Mouse (Mus musculus): ENCODE measurements around the gene Gm45837. TPM values are rescaled to one million over a fixed set of nuclear protein-coding genes. Genes with fewer than 3 reads are reported as not detected.

Gm45837 gene
- polyA plus RNA-seq, 1 experiment, result not detected

- WGBS, result 93% methylated on average over 7 of the region's 7 CpGs
- DNase-seq, result no peak
- no peaks in the 10 kb centered on the region for H3K4me1 ChIP-seq (replicated peaks; ENCODE audit: control insufficient read depth, insufficient read depth, low read length)
- H3K27me3 ChIP-seq (ENCODE audit: control insufficient read depth, insufficient read depth, low read length), result no peaks in the 10 kb centered on the region
- TF ChIP-seq POLR2A (IDR thresholded peaks at IDR 0.05; ENCODE audit: control insufficient read depth, extremely low read depth, insufficient read depth, low read length, poor library complexity), result no peak
- TF ChIP-seq CTCF (IDR thresholded peaks at IDR 0.05; ENCODE audit: borderline replicate concordance, control insufficient read depth, extremely low read depth, insufficient read depth, low read length, poor library complexity), result no peak
- no peak overlapping the region for H3K27ac ChIP-seq (ENCODE audit: control insufficient read depth, insufficient read depth, low read length)
- H3K4me3 ChIP-seq (ENCODE audit: control insufficient read depth, insufficient read depth, low read length), result no peak overlapping the region
- no peaks in the 10 kb centered on the region for H3K36me3 ChIP-seq (ENCODE audit: control insufficient read depth, insufficient read depth, low read length)
These were observed 41.0 kb upstream of the Gm45837 start for GRCm38 (mm10) chr7:101369666-101370065.

DNA sequence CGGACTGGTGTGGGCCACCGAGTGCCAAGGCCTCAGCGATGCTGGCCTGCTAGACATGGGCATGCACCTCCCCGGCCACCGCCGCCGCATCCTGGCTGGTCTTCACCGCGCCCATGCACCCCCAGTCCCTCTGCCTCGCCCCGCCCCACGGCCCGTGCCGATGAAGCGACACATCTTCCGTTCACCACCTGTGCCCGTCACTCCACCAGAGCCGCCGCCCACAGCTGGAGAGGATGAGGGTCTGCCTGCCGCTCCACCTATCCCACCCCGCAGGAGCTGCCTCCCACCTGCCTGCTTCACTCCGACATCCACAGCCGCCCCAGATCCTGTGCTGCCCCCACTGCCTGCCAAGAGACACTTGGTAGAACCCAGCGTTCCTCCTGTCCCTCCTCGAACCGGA is 37.6 kb upstream of the Gm45837 start:
- Histone ChIP-seq H3K36me3 (ENCODE audit: control insufficient read depth, insufficient read depth, low read length) (no peaks in the 10 kb centered on the region), H3K4me1 (replicated peaks; ENCODE audit: control insufficient read depth, insufficient read depth, low read length) (peaks cover 7% of the 10 kb centered on the region), H3K27me3 (ENCODE audit: control insufficient read depth, insufficient read depth, low read length) (no peaks in the 10 kb centered on the region), H3K27ac (ENCODE audit: control insufficient read depth, insufficient read depth, low read length) (no peak overlapping the region), H3K4me3 (ENCODE audit: control insufficient read depth, insufficient read depth, low read length) (no peak overlapping the region)
- DNase-seq, result no peak
- TF ChIP-seq POLR2A (IDR thresholded peaks at IDR 0.05; ENCODE audit: control insufficient read depth, extremely low read depth, insufficient read depth, low read length, poor library complexity), result no peak
- no peak for TF ChIP-seq CTCF (IDR thresholded peaks at IDR 0.05; ENCODE audit: borderline replicate concordance, control insufficient read depth, extremely low read depth, insufficient read depth, low read length, poor library complexity)
- 97% methylated on average over 26 of the region's 26 CpGs for WGBS

- Histone ChIP-seq H3K36me3 (ENCODE audit: control insufficient read depth, insufficient read depth, low read length) (no peaks in the 10 kb centered on the region), H3K4me3 (ENCODE audit: control insufficient read depth, insufficient read depth, low read length) (no peak overlapping the region), H3K4me1 (replicated peaks; ENCODE audit: control insufficient read depth, insufficient read depth, low read length) (peaks cover 17% of the 10 kb centered on the region), H3K27me3 (ENCODE audit: control insufficient read depth, insufficient read depth, low read length) (no peaks in the 10 kb centered on the region), H3K27ac (ENCODE audit: control insufficient read depth, insufficient read depth, low read length) (no peak overlapping the region)
- DNase-seq, result peak; percentile 49
- TF ChIP-seq CTCF (IDR thresholded peaks at IDR 0.05; ENCODE audit: borderline replicate concordance, control insufficient read depth, extremely low read depth, insufficient read depth, low read length, poor library complexity) (no peak), POLR2A (IDR thresholded peaks at IDR 0.05; ENCODE audit: control insufficient read depth, extremely low read depth, insufficient read depth, low read length, poor library complexity) (no peak)
These were observed 36.5 kb upstream of the Gm45837 start for GRCm38 (mm10) chr7:101374155-101374554.

DNA sequence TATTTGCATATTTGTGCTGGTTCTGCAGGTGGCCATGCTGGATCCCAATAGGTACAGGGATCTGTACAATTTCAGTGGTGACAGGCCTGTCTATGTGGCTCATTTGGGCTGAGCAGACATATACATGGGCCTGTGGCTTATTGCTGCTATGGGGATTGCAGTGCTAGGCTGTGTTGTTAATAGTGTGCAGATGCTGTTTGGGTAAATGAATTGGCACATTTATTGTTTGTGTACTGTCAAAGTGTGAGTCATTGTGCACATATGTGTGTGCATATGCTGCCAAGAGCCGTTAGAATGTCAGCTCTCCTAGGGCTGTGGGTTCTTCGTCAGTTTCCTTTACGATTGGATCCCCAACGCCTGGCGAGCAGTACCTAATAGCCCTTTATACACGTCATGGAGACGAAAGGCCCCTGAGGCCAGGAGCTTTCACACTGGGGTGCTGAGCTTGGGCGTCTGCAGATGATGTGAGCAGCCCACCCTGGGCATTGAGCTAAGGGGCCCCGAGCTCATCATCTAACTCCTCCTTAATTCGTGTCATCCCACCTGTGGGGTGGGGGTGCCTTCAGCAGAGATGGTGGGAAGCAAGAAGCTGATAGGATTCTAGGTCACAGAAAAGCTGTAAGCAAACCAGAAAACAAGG is 33.9 kb upstream of the Gm45837 start:
- 96% methylated on average over 10 of the region's 10 CpGs for WGBS
- DNase-seq, result no peak
- H3K4me1 ChIP-seq (replicated peaks; ENCODE audit: control insufficient read depth, insufficient read depth, low read length), result peaks cover 27% of the 10 kb centered on the region
- H3K27me3 ChIP-seq (ENCODE audit: control insufficient read depth, insufficient read depth, low read length), result no peaks in the 10 kb centered on the region
- no peak overlapping the region for H3K4me3 ChIP-seq (ENCODE audit: control insufficient read depth, insufficient read depth, low read length)
- peak overlapping the region; percentile 95; the same call in 1 of the 2 replicates for H3K27ac ChIP-seq (ENCODE audit: control insufficient read depth, insufficient read depth, low read length)
- H3K36me3 ChIP-seq (ENCODE audit: control insufficient read depth, insufficient read depth, low read length), result no peaks in the 10 kb centered on the region
- TF ChIP-seq POLR2A (IDR thresholded peaks at IDR 0.05; ENCODE audit: control insufficient read depth, extremely low read depth, insufficient read depth, low read length, poor library complexity) (no peak), CTCF (IDR thresholded peaks at IDR 0.05; ENCODE audit: borderline replicate concordance, control insufficient read depth, extremely low read depth, insufficient read depth, low read length, poor library complexity) (no peak)

DNA sequence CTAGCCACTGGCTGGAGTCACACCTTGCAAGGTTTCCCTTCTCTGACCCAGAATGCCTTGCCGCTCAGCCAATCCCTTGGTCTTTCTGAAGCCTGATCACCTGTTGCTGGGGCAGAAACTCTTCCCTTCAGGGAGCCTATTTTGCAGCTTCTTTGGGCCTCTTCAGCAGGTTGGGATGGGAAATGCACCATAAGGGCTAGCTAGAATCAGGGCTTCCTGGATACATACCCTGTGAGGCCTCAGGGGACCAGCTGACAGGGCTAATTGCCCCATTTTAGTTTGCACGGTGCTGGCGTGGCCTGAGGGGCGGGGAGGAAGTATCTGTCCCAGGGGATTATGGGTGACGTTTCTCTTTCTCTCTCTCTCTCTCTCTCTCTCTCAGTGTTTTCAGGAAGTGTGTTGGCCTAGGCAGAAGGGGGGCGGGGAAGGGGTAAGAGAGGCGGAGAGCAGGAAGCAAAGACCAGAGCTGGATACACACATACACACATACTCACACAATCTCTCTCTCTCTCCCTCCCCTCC is 32.9 kb upstream of the Gm45837 start:
- peak overlapping the region; percentile 93 for H3K4me3 ChIP-seq (ENCODE audit: control insufficient read depth, insufficient read depth, low read length)
- H3K27ac ChIP-seq (ENCODE audit: control insufficient read depth, insufficient read depth, low read length), result peak overlapping the region; percentile 95
- peaks cover 27% of the 10 kb centered on the region for H3K4me1 ChIP-seq (replicated peaks; ENCODE audit: control insufficient read depth, insufficient read depth, low read length)
- peak; percentile 88 for DNase-seq
- no peaks in the 10 kb centered on the region for H3K27me3 ChIP-seq (ENCODE audit: control insufficient read depth, insufficient read depth, low read length)
- 5% methylated on average over 7 of the region's 7 CpGs for whole genome bisulfite sequencing
- TF ChIP-seq POLR2A (IDR thresholded peaks at IDR 0.05; ENCODE audit: control insufficient read depth, extremely low read depth, insufficient read depth, low read length, poor library complexity) (no peak), CTCF (IDR thresholded peaks at IDR 0.05; ENCODE audit: borderline replicate concordance, control insufficient read depth, extremely low read depth, insufficient read depth, low read length, poor library complexity) (no peak)
- no peaks in the 10 kb centered on the region for H3K36me3 ChIP-seq (ENCODE audit: control insufficient read depth, insufficient read depth, low read length)

- DNase-seq, result no peak
These were observed 32.4 kb upstream of the Gm45837 start for GRCm38 (mm10) chr7:101378285-101378684.

More at GRCm38 (mm10) chr7:101378285-101378684, 32.4 kb upstream of the Gm45837 start:
- peak overlapping the region; percentile 93 for H3K4me3 ChIP-seq (ENCODE audit: control insufficient read depth, insufficient read depth, low read length)
- H3K4me1 ChIP-seq (replicated peaks; ENCODE audit: control insufficient read depth, insufficient read depth, low read length), result peaks cover 27% of the 10 kb centered on the region
- WGBS, result 31% methylated on average over 3 of the region's 3 CpGs
- TF ChIP-seq CTCF (IDR thresholded peaks at IDR 0.05; ENCODE audit: borderline replicate concordance, control insufficient read depth, extremely low read depth, insufficient read depth, low read length, poor library complexity) (no peak), POLR2A (IDR thresholded peaks at IDR 0.05; ENCODE audit: control insufficient read depth, extremely low read depth, insufficient read depth, low read length, poor library complexity) (no peak)
- H3K27ac ChIP-seq (ENCODE audit: control insufficient read depth, insufficient read depth, low read length), result peak overlapping the region; percentile 72
- no peaks in the 10 kb centered on the region for H3K36me3 ChIP-seq (ENCODE audit: control insufficient read depth, insufficient read depth, low read length)
- no peaks in the 10 kb centered on the region for H3K27me3 ChIP-seq (ENCODE audit: control insufficient read depth, insufficient read depth, low read length)
